Mouse (Mus musculus) forebrain, embryonic 16.5 days (tissue): ENCODE results near the gene Pprc1. TPM values are rescaled to one million over a fixed set of nuclear protein-coding genes. Genes with fewer than 3 reads are reported as not detected.
A peak's percentile ranks its signal among the peaks of the same experiment; 100 is the strongest.

ENCODE experiments used
- ATAC-seq: fragments of 200-750 bp; cut with Nextera tagmentation; 2 replicates; pipeline ENCODE4 v1.8.0; 2017; ENCODE audit warnings: mild to moderate bottlenecking, moderate library complexity
- H3K27ac ChIP-seq: fragments of 300-500 bp; sonication (generic); 2 replicates; pipeline ENCODE4 v1.5.1; 2014; ENCODE audit warnings: low read length, control low read depth
- H3K27me3 ChIP-seq: fragments of 300-500 bp; sonication (generic); replicated peaks from 2 replicates; pipeline ENCODE4 v1.6.1; 2014; ENCODE audit warnings: low read length; ENCODE audit not compliant: control insufficient read depth, insufficient read depth
- H3K36me3 ChIP-seq: fragments of 300-500 bp; sonication (generic); 2 replicates; pipeline ENCODE4 v1.6.1; 2014; ENCODE audit not compliant: control insufficient read depth, insufficient read depth
- H3K4me1 ChIP-seq: fragments of 300-500 bp; sonication (generic); replicated peaks from 2 replicates; pipeline ENCODE4 v1.6.1; 2014; ENCODE audit warnings: low read length; ENCODE audit not compliant: control insufficient read depth, insufficient read depth
- H3K4me2 ChIP-seq: fragments of 300-500 bp; sonication (generic); 2 replicates; pipeline ENCODE4 v1.6.1; 2014; ENCODE audit warnings: mild to moderate bottlenecking, low read length, control low read depth
- H3K4me3 ChIP-seq: fragments of 300-500 bp; sonication (generic); replicated peaks from 2 replicates; pipeline ENCODE4 v1.5.1; 2014; ENCODE audit warnings: mild to moderate bottlenecking, low read length, control low read depth
- H3K9ac ChIP-seq: fragments of 300-500 bp; sonication (generic); replicated peaks from 2 replicates; pipeline ENCODE4 v1.6.1; 2014; ENCODE audit warnings: low read depth, low read length, control low read depth
- H3K9me3 ChIP-seq: fragments of 300-500 bp; sonication (generic); 2 replicates; pipeline ENCODE4 v1.6.1; 2016; ENCODE audit warnings: low read length; ENCODE audit not compliant: control insufficient read depth
- WGBS: fragments of 180-500 bp; shearing (Covaris S2); extraction: QIAGEN DNeasy Blood & Tissue Kit; methylation state at CpG from one replicate; pipeline ENCODE4 v1.1.7; 2014; 5-methylcytosine and 5-hydroxymethylcytosine counted together
- polyA plus RNA-seq: library from polyadenylated mRNA; unstranded; fragments of >200 nt; fragmentation: Nextera tagmentation; extraction: Ambion mirVana; gene quantifications from 2 replicates; pipeline ENCODE4 v1.2.1, GENCODE M21; 2015

The Pprc1 gene
- polyA plus RNA-seq, 1 experiment from 2014 or later, result 25.9 TPM

GRCm38 (mm10) chr19:46047426-46047825 is 2.7 kb downstream of the Pprc1 start:
- 70% methylated on average over 2 of the region's 2 CpGs for WGBS
- ATAC-seq, result no peak
- Histone ChIP-seq H3K27me3 (no peaks in the 10 kb centered on the region), H3K36me3 (no peaks in the 10 kb centered on the region), H3K27ac (no peak overlapping the region), H3K4me3 (no peak overlapping the region), H3K4me2 (no peak overlapping the region), H3K9ac (no peak overlapping the region), H3K4me1 (peaks cover 30% of the 10 kb centered on the region), H3K9me3 (no peaks in the 10 kb centered on the region)

GRCm38 (mm10) chr19:46049129-46049528 is 4.4 kb downstream of the Pprc1 start:
- H3K4me2 ChIP-seq, result no peak overlapping the region
- H3K4me3 ChIP-seq, result no peak overlapping the region
- no peak overlapping the region for H3K27ac ChIP-seq
- ATAC-seq, result no peak
- no peaks in the 10 kb centered on the region for H3K9me3 ChIP-seq
- 61% methylated on average over 4 of the region's 4 CpGs for WGBS
- no peak overlapping the region for H3K9ac ChIP-seq
- H3K36me3 ChIP-seq, result no peaks in the 10 kb centered on the region
- peaks cover 13% of the 10 kb centered on the region for H3K4me1 ChIP-seq
- no peaks in the 10 kb centered on the region for H3K27me3 ChIP-seq

GRCm38 (mm10) chr19:46050462-46050861 is 5.8 kb downstream of the Pprc1 start:
- ATAC-seq, result no peak
- no peak overlapping the region for H3K9ac ChIP-seq
- no peaks in the 10 kb centered on the region for H3K36me3 ChIP-seq
- no peak overlapping the region for H3K4me2 ChIP-seq
- 89% methylated on average over 2 of the region's 2 CpGs for WGBS
- H3K27ac ChIP-seq, result no peak overlapping the region
- H3K9me3 ChIP-seq, result no peaks in the 10 kb centered on the region
- H3K27me3 ChIP-seq, result no peaks in the 10 kb centered on the region
- peaks cover 11% of the 10 kb centered on the region for H3K4me1 ChIP-seq
- no peak overlapping the region for H3K4me3 ChIP-seq

GRCm38 (mm10) chr19:46055752-46056387 is 11.2 kb downstream of the Pprc1 start:
- Histone ChIP-seq H3K27me3 (no peaks in the 10 kb centered on the region), H3K4me3 (peak overlapping the region; percentile 99), H3K36me3 (no peaks in the 10 kb centered on the region), H3K4me2 (peak overlapping the region; percentile 46), H3K27ac (peak overlapping the region; percentile 63; the same call in 1 of the 2 replicates), H3K4me1 (peaks cover 10% of the 10 kb centered on the region), H3K9me3 (no peaks in the 10 kb centered on the region), H3K9ac (peak overlapping the region; percentile 42)
- peak; percentile 85 for ATAC-seq
- under 1% methylated on average over 11 of the region's 11 CpGs for WGBS

- H3K4me2 ChIP-seq, result peak overlapping the region; percentile 92
- H3K9me3 ChIP-seq, result no peaks in the 10 kb centered on the region
- H3K4me3 ChIP-seq, result peak overlapping the region; percentile 99
- 0% methylated on average over 52 of the region's 52 CpGs for WGBS
- H3K36me3 ChIP-seq, result no peaks in the 10 kb centered on the region
- H3K4me1 ChIP-seq, result peaks cover 10% of the 10 kb centered on the region
- peak overlapping the region; percentile 88 for H3K27ac ChIP-seq
- peak overlapping the region; percentile 82 for H3K9ac ChIP-seq
- ATAC-seq, result peak; percentile 99
- no peaks in the 10 kb centered on the region for H3K27me3 ChIP-seq
Measured at GRCm38 (mm10) chr19:46056388-46056946, 11.8 kb downstream of the Pprc1 start.

GRCm38 (mm10) chr19:46056947-46057607 is 12.4 kb downstream of the Pprc1 start:
- Histone ChIP-seq H3K36me3 (no peaks in the 10 kb centered on the region), H3K4me2 (peak overlapping the region; percentile 92), H3K4me1 (peaks cover 10% of the 10 kb centered on the region), H3K4me3 (peak overlapping the region; percentile 99), H3K27ac (peak overlapping the region; percentile 88), H3K27me3 (no peaks in the 10 kb centered on the region), H3K9me3 (no peaks in the 10 kb centered on the region), H3K9ac (peak overlapping the region; percentile 82)
- under 1% methylated on average over 40 of the region's 42 CpGs for WGBS
- peak; percentile 39 for ATAC-seq

GRCm38 (mm10) chr19:46058466-46058865 is 13.8 kb downstream of the Pprc1 start:
- H3K36me3 ChIP-seq, result peaks cover 7% of the 10 kb centered on the region; the same call in 1 of the 2 replicates
- no peak overlapping the region for H3K27ac ChIP-seq
- no peaks in the 10 kb centered on the region for H3K27me3 ChIP-seq
- no peak overlapping the region for H3K4me3 ChIP-seq
- no peak for ATAC-seq
- H3K9ac ChIP-seq, result no peak overlapping the region
- WGBS, result 97% methylated on average over 7 of the region's 7 CpGs
- H3K9me3 ChIP-seq, result no peaks in the 10 kb centered on the region
- H3K4me1 ChIP-seq, result peaks cover 10% of the 10 kb centered on the region
- no peak overlapping the region for H3K4me2 ChIP-seq

- ATAC-seq, result no peak
- Histone ChIP-seq H3K36me3 (peaks cover 23% of the 10 kb centered on the region), H3K4me1 (peaks cover 10% of the 10 kb centered on the region), H3K9ac (no peak overlapping the region), H3K27ac (no peak overlapping the region), H3K4me3 (no peak overlapping the region), H3K4me2 (no peak overlapping the region), H3K27me3 (no peaks in the 10 kb centered on the region), H3K9me3 (no peaks in the 10 kb centered on the region)
- 86% methylated on average over 6 of the region's 6 CpGs for WGBS
Measured at GRCm38 (mm10) chr19:46060845-46061244, 16.2 kb downstream of the Pprc1 start.

GRCm38 (mm10) chr19:46068054-46068453 is 23.4 kb downstream of the Pprc1 start:
- Histone ChIP-seq H3K9ac (no peak overlapping the region), H3K4me2 (no peak overlapping the region), H3K4me1 (no peaks in the 10 kb centered on the region), H3K36me3 (peaks cover 43% of the 10 kb centered on the region), H3K27ac (no peak overlapping the region), H3K9me3 (no peaks in the 10 kb centered on the region), H3K4me3 (no peak overlapping the region), H3K27me3 (no peaks in the 10 kb centered on the region)
- ATAC-seq, result no peak
- 86% methylated on average over 10 of the region's 10 CpGs for WGBS
